8 mouse cellular contexts compared by ENCODE assay signal in genomic region chr11:118289562-118289961, GRCm38 (mm10). TPM values are rescaled to one million over a fixed set of nuclear protein-coding genes. Genes with fewer than 3 reads are reported as not detected.
DNase-seq lines count a peak whose midpoint lies in the region; ATAC-seq and TF ChIP-seq lines count a peak whose summit lies in the region.

No protein-coding gene starts in this region.

- WGBS in heart, embryonic 14.5 days = under 1% methylated on average over 22 of the region's 22 CpGs
- 0% methylated on average over 22 of the region's 22 CpGs for WGBS in forebrain, embryonic 13.5 days
- WGBS in macrophage (ENCODE audit: missing documents) = 0% methylated on average over 22 of the region's 22 CpGs

- no peak for ATAC-seq in heart, embryonic 14.5 days (ENCODE audit: insufficient number of reproducible peaks, insufficient read depth, low FRiP score, low read depth)
- ATAC-seq in G1E (ENCODE audit: extremely low read depth, insufficient number of reproducible peaks, low FRiP score, poor library complexity, severe bottlenecking) = no peak
- no peak; the same call in 1 of the 2 replicates for ATAC-seq in forebrain, embryonic 13.5 days
- no peak for ATAC-seq in megakaryocyte-erythroid progenitor cell, adult 5-6 weeks (replicated peaks; ENCODE audit: low FRiP score, low TSS enrichment, poor library complexity, severe bottlenecking)

- peaks cover 31% of the 10 kb centered on the region for H3K36me3 ChIP-seq in heart, embryonic 14.5 days (ENCODE audit: control insufficient read depth, insufficient read depth, low read length)
- H3K36me3 ChIP-seq in G1E (replicated peaks) (peaks cover 38% of the 10 kb centered on the region), macrophage (ENCODE audit: inconsistent target) (peaks cover 23% of the 10 kb centered on the region; the same call in 1 of the 2 replicates)
- peaks cover 32% of the 10 kb centered on the region for H3K36me3 ChIP-seq in forebrain, embryonic 13.5 days (ENCODE audit: poor library complexity, severe bottlenecking)

- no peaks in the 10 kb centered on the region for H3K9me3 ChIP-seq in heart, embryonic 14.5 days (ENCODE audit: control insufficient read depth, low read length)
- no peaks in the 10 kb centered on the region for H3K9me3 ChIP-seq in G1E (replicated peaks)
- H3K9me3 ChIP-seq in forebrain, embryonic 13.5 days (replicated peaks) = no peaks in the 10 kb centered on the region

- H3K79me2 ChIP-seq in macrophage (ENCODE audit: inconsistent target) = peaks cover 32% of the 10 kb centered on the region

- no peaks in the 10 kb centered on the region for H3K27me3 ChIP-seq in heart, embryonic 14.5 days (ENCODE audit: control insufficient read depth, insufficient read depth, low read length)
- H3K27me3 ChIP-seq in G1E (ENCODE audit: insufficient read depth, low read length) = peaks cover 6% of the 10 kb centered on the region; the same call in 1 of the 2 replicates
- H3K27me3 ChIP-seq in forebrain, embryonic 13.5 days = no peaks in the 10 kb centered on the region

- H3K4me3 ChIP-seq in heart, embryonic 14.5 days (ENCODE audit: control insufficient read depth in 1 of 2, insufficient read depth in 1 of 2, low read depth in 1 of 2, low read length in 2 of 2) = peak overlapping the region; percentile 67 to 76
- peak overlapping the region; percentile 99 for H3K4me3 ChIP-seq in G1E (ENCODE audit: low read depth, low read length)
- H3K4me3 ChIP-seq in forebrain, embryonic 13.5 days = peak overlapping the region; percentile 90
- peak overlapping the region; percentile 93 for H3K4me3 ChIP-seq in macrophage (ENCODE audit: inconsistent target)

- peak overlapping the region; percentile 59 to 80 for H3K27ac ChIP-seq in heart, embryonic 14.5 days (replicated peaks in 1 of 2; ENCODE audit: control insufficient read depth in 1 of 2, insufficient read depth in 1 of 2, low read depth in 2 of 2, low read length in 2 of 2)
- H3K27ac ChIP-seq in forebrain, embryonic 13.5 days = peak overlapping the region; percentile 59
- peak overlapping the region; percentile 49 for H3K27ac ChIP-seq in macrophage

- peaks cover 9 to 18% of the 10 kb centered on the region in 2 experiments for H3K4me1 ChIP-seq in heart, embryonic 14.5 days (ENCODE audit: control insufficient read depth in 2 of 2, insufficient read depth in 2 of 2, low read length in 2 of 2)
- peaks cover 43% of the 10 kb centered on the region for H3K4me1 ChIP-seq in G1E (ENCODE audit: insufficient read depth, low read depth, low read length)
- peaks cover 20% of the 10 kb centered on the region for H3K4me1 ChIP-seq in forebrain, embryonic 13.5 days

- peak overlapping the region; percentile 94 for H3K4me2 ChIP-seq in heart, embryonic 14.5 days (ENCODE audit: low read length)
- peak overlapping the region; percentile 90 for H3K4me2 ChIP-seq in forebrain, embryonic 13.5 days

- intact Hi-C loops in heart, postnatal 25 days (cut with DNase I) = no loop called here

- peak overlapping the region; percentile 88 for H3K9ac ChIP-seq in heart, embryonic 14.5 days (ENCODE audit: low read length)
- H3K9ac ChIP-seq in forebrain, embryonic 13.5 days = peak overlapping the region; percentile 93

- no peak for DNase-seq in heart, postnatal 25 days (ENCODE audit: low spot score)
- no peak for DNase-seq in G1E (ENCODE audit: low spot score)
- no peak for DNase-seq in urinary bladder, adult 2 months (ENCODE audit: low spot score)
- DNase-seq in kidney, adult 11 months = no peak

- TF ChIP-seq CTCF in G1E (IDR thresholded peaks at IDR 0.05; ENCODE audit: low read depth, low read length) = no peak

RNA-seq across cellular contexts. Expression of gene Usp36, which starts 0.5 kb away (rescaled TPM):
- 9.1 and 11.5 TPM in 2 replicates for polyA plus RNA-seq in heart, embryonic 14.5 days (2014; fragmentation: Nextera tagmentation; extraction: Ambion mirVana)
- 10 to 100 TPM; 12.0 to 14.5 TPM for total RNA-seq in heart, postnatal 25 days (2021)
- total RNA-seq in G1E (2014; fragmentation: Nextera tagmentation) (27.1 and 36.5 TPM in 2 replicates), G1E (2017) (6.2 and 8.0 TPM in 2 replicates)
- polyA plus RNA-seq in G1E (2012) (55.1 and 60.6 TPM in 2 replicates), macrophage (2018) (4.3 to 7.9 TPM (median 5.4 TPM) in 3 replicates)
- 14.1 and 16.9 TPM in 2 replicates for polyA plus RNA-seq in forebrain, embryonic 13.5 days (2015; fragmentation: Nextera tagmentation; extraction: Ambion mirVana)
- total RNA-seq in macrophage (2018; cell fraction: chromatin; rRNA removed) = 10 to 100 TPM in 25 of 26 experiments, 1 to 10 TPM in 1; 9.5 to 62.3 (median 34.7) TPM
- total RNA-seq in macrophage (2018; cell fraction: cytosol; rRNA removed) = 1 to 10 TPM; 2.0 to 7.8 (median 5.2) TPM
- 10 to 100 TPM in 18 of 26 experiments, 1 to 10 TPM in 8; 5.9 to 37.0 (median 17.3) TPM for total RNA-seq in macrophage (2018; cell fraction: nucleus; rRNA removed)
- polyA plus RNA-seq in urinary bladder, adult 2 months (2012; rRNA removed) = 17.7 and 20.9 TPM in 2 replicates
- total RNA-seq in megakaryocyte-erythroid progenitor cell, adult 5-6 weeks (2014; fragmentation: Nextera tagmentation) = 39.5 and 44.6 TPM in 2 replicates
- total RNA-seq in megakaryocyte-erythroid progenitor cell, adult 5-6 weeks (2017) = 16.6 and 17.1 TPM in 2 replicates

RNA-seq across cellular contexts. Expression of gene Cyth1, which starts 41.2 kb away (rescaled TPM):
- polyA plus RNA-seq in heart, embryonic 14.5 days (2014; fragmentation: Nextera tagmentation; extraction: Ambion mirVana) = 12.7 and 15.9 TPM in 2 replicates
- total RNA-seq in heart, postnatal 25 days (2021) = 10 to 100 TPM; 48.9 to 53.8 TPM
- total RNA-seq in G1E (2014; fragmentation: Nextera tagmentation) (4.0 and 4.5 TPM in 2 replicates), G1E (2017) (7.1 and 7.7 TPM in 2 replicates)
- polyA plus RNA-seq in G1E (2012) (2.7 and 3.1 TPM in 2 replicates), macrophage (2018) (62.6 to 194 TPM (median 68.7 TPM) in 3 replicates)
- polyA plus RNA-seq in forebrain, embryonic 13.5 days (2015; fragmentation: Nextera tagmentation; extraction: Ambion mirVana) = 22.7 and 24.5 TPM in 2 replicates
- total RNA-seq in macrophage (2018; cell fraction: chromatin; rRNA removed) = 100 to 1,000 TPM in 22 of 26 experiments, 10 to 100 TPM in 4; 82.3 to 803 (median 180) TPM
- 100 to 1,000 TPM in 4 of 26 experiments, 10 to 100 TPM in 22; 32.2 to 107 (median 58.3) TPM for total RNA-seq in macrophage (2018; cell fraction: cytosol; rRNA removed)
- 100 to 1,000 TPM in 12 of 26 experiments, 10 to 100 TPM in 14; 39.3 to 441 (median 84.8) TPM for total RNA-seq in macrophage (2018; cell fraction: nucleus; rRNA removed)
- polyA plus RNA-seq in urinary bladder, adult 2 months (2012; rRNA removed) = 21.0 and 23.2 TPM in 2 replicates
- 6.8 and 14.3 TPM in 2 replicates for total RNA-seq in megakaryocyte-erythroid progenitor cell, adult 5-6 weeks (2014; fragmentation: Nextera tagmentation)
- 11.2 and 17.7 TPM in 2 replicates for total RNA-seq in megakaryocyte-erythroid progenitor cell, adult 5-6 weeks (2017)

RNA-seq across cellular contexts. Expression of gene Cep295nl, which starts 52.7 kb away (rescaled TPM):
- 0.28 and 0.45 TPM in 2 replicates for polyA plus RNA-seq in heart, embryonic 14.5 days (2014; fragmentation: Nextera tagmentation; extraction: Ambion mirVana)
- 1 to 10 TPM in 1 of 2 experiments, under 1 TPM in 1; 0.84 to 1.1 TPM for total RNA-seq in heart, postnatal 25 days (2021)
- not detected in 2 replicates for total RNA-seq in G1E (2014; fragmentation: Nextera tagmentation)
- 0.11 TPM in 1 of 2 replicates, not detected in the other for total RNA-seq in G1E (2017)
- polyA plus RNA-seq in G1E (2012) = not detected in 2 replicates
- 0.13 and 0.31 TPM in 2 replicates for polyA plus RNA-seq in forebrain, embryonic 13.5 days (2015; fragmentation: Nextera tagmentation; extraction: Ambion mirVana)
- total RNA-seq in macrophage (2018; cell fraction: chromatin; rRNA removed) = 100 to 1,000 TPM in 4 of 26 experiments, 10 to 100 TPM in 20, 1 to 10 TPM in 2; 3.8 to 122 (median 24.0) TPM
- 1 to 10 TPM in 12 of 26 experiments, under 1 TPM in 14; 0.46 to 4.1 (median 0.82) TPM for total RNA-seq in macrophage (2018; cell fraction: cytosol; rRNA removed)
- total RNA-seq in macrophage (2018; cell fraction: nucleus; rRNA removed) = 10 to 100 TPM in 16 of 26 experiments, 1 to 10 TPM in 9, under 1 TPM in 1; 0.83 to 49.9 (median 10.9) TPM
- polyA plus RNA-seq in macrophage (2018) = 0.68 to 2.2 TPM (median 0.90 TPM) in 3 replicates
- polyA plus RNA-seq in urinary bladder, adult 2 months (2012; rRNA removed) = 1.3 and 2.3 TPM in 2 replicates
- total RNA-seq in megakaryocyte-erythroid progenitor cell, adult 5-6 weeks (2014; fragmentation: Nextera tagmentation) = 0.81 and 2.2 TPM in 2 replicates
- total RNA-seq in megakaryocyte-erythroid progenitor cell, adult 5-6 weeks (2017) = 1.2 TPM in 2 replicates
